Mouse (Mus musculus): ENCODE data around the gene Ppfibp1.

Gene Ppfibp1

GRCm38 (mm10) chr6:147051666-147052065, 163.4 kb downstream of the Ppfibp1 start:
- DNase-seq: no peak

GRCm38 (mm10) chr6:147052440-147052839, 164.2 kb downstream of the Ppfibp1 start:
- DNase-seq: no peak

DNA sequence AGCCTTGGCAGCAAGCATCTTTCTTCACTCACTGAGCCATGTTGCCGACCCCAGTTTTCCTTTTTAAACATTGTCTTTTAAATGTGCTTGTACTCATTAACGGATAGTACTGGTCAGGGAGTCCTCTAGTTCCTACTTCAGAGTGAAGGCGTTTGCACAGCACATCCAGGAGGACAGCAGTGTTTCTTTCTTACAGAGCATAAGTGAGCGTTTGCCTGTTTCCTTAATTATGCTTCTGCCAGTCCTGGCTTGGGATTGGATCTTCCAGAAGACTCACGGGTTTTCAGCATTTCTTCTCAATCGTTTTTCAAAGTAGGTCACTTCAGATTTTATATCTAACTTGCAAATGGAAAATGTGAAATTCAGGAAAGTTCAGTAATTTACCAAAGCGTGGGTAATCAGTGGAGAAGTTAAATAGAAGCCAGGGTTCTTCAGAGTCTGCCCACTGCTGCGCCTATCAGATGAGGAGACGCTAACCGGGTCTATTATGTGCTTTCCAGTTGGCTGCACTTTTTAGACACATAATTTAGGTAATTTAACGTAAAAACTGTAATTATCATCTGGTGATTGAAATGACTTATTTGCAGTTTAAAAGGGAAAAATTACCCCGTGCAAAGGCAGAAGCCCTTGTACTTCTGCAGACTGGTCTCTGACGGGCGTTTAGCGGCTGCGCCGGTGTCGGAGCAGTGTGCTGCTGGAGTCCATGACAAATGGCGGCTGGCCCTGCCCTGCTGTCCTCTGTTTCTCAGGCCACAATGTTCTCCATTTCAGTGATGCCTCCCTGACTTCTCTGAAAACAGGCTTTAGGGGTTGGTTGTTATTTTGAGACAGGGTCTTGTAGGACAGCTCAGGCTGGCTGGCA, 165.7 kb downstream of the Ppfibp1 start:
- peak; percentile 53 to 54 for DNase-seq

DNA sequence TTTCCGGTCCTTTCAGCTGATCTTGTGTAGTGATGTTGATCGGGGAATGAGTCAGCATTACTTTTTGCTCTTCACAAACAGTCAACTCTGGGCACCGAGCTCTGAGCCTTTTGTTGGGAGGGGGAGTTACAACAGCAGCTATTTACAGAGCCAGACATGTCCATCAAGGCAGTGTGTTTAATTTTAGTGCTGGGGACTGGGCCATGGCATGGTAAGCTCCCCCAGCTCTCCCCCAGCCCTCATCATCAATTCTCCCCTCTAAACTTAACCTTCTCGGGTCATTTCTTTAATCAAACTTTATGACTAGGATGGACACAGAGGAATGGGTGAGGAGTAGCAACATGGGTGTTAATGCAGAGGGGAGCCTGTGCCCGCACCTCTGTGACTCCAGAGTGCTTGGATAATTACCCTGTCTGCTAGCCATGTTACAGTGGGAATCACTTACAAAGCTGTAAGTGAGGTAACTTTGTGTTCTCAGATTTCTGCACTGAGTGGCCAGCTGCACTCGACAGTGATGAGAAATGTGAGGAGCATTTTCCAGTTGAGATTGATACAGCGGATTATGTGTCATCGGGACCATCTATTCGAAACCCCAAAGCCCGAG, 167.2 kb downstream of the Ppfibp1 start:
- DNase-seq: no peak

GRCm38 (mm10) chr6:147059326-147059725, 171.0 kb downstream of the Ppfibp1 start:
- no peak for DNase-seq

DNA sequence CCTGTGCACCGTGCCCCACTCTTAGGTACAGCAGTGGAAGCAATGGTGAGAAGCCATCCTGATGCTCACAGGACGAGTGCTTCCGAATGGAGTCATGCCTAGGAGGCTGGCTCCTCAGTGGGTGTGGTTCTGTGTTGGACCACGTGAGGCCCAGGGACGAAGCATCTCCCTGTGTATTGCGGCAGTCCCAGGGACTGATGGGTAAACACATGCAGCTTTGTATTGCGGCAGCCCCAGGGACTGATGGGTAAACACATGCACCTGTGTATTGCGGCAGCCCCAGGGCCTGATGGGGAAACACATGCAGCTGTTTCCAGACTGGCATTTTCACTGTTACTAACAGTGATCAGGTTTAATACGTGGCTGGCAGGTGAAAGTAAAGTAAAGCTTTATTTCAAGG, 173.3 kb downstream of the Ppfibp1 start:
- DNase-seq: no peak

DNA sequence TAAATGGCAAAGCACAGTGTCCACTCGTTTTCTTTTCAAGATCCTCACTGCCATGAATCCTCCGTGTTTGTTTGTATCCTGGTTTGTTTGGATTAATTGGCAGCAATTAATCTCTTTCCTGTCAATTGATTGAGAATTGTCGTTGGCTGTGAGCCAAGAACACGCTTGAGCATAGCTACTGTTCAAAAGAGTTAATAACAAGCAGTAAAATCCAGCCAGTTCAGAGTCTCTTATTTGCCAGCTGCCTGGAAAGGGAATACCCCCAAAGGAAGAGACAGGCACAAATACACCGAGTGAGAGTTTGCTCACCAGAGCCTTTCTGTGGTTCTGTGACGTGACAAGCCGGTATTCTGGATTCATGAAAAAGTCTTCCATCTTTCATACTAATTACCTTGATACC, 173.7 kb downstream of the Ppfibp1 start:
- DNase-seq: no peak

DNA sequence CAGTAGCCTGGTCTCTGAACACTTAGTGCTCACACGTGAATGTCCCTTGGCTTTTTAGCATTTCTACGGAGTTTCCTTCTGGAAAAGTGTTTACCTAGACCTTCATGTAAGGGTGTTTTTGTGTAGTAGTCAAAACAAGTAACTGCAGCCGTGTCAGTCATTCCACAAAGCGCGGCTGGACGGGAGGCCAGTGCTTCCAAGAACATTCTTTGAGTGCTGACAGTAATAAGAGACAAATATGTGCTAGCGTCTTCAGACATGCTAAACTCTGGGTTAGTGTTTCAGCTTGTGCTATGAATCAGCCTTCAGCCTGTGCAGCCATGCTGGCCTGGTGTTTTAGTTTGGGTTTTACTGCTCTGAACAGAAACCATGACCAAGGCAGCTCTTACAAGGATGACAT, 174.4 kb downstream of the Ppfibp1 start:
- DNase-seq: no peak

DNA sequence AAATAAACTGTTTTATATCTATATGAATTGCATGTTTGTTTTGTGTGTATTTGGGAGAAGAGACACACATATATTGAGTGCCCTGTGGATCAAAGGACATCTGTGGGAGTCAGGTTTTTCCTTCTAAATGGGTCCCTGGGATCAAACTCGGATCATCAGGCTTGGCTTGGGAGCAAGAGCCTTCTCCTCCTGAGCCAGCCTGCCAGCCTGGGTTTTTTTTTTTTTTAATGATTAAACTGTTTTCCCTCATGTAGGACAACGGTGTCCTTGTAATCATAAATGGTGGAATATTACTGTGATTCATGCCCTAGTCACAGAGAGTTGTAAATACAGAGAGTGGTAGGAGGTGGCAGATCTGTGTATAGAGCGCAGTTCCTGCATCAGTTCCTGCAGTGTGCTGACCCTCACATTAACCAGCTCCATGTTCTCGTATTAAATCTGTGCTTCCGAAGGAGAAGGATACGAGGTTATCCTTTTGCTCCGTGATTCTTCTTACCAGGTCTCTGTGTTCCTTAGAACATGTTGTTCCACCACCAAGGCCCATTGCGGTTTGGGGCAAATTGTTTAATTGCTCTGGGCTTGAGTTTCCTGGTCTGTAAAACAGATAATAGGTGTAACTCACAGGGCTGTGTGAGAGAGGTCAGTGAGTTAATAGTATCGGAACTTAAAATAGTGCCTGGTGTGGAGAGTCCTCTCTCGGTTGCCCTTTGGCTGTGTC, 176.1 kb downstream of the Ppfibp1 start:
- peak; percentile 33 to 39 for DNase-seq

DNA sequence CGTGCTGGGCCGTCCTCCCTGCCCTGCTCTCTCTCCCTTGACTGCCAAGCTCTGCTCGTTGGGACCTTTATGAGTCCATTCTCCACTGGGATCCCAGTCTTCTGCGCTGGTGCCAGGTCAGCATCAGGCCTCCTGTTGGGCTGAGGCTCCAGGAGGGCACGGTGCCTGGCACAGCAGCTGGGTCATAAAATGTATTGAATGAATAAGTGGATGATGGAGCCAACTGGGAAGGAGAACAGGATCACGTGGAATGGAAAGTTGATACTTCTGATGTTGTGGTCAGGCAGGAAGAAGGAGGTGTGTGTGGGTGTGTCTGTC, 176.6 kb downstream of the Ppfibp1 start:
- DNase-seq: peak; percentile 59 to 68

GRCm38 (mm10) chr6:147075808-147076387, 187.6 kb downstream of the Ppfibp1 start:
- DNase-seq: no peak

DNA sequence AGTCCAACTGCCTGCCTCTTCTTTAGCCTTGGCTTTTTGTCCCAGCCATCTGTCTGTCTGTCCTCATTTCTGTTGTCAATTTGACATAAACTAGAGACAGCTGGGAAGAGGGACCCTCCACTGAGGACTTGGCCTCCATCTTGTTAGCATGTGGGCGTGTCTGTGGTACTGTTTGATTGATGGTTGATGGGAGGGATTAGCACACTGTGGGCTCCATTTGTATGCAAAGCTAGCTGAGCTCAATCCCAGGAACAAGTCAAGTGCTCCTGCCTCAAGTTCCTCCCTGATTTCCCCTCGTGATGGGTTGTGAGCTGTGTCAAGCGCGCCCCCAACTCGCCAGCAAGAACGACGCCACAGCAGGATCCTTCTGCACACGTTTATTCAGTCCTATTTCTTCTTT, 188.6 kb downstream of the Ppfibp1 start:
- DNase-seq: no peak

- DNase-seq: no peak
Observed at GRCm38 (mm10) chr6:147079919-147080318, 191.6 kb downstream of the Ppfibp1 start.
